Mouse (Mus musculus) brain, embryonic 14.5 days (tissue): ENCODE measurements around the gene Rab20.
A peak's percentile ranks its signal among the peaks of the same experiment; 100 is the strongest.

Source experiments
- CTCF ChIP-seq: fragments of 200-500 bp; IDR thresholded peaks from 2 replicates; pipeline ENCODE4 v1.5.1; 2012; ENCODE audit warnings: inconsistent platforms, mild to moderate bottlenecking, moderate library complexity, borderline replicate concordance; ENCODE audit not compliant: insufficient read depth, insufficient read length; ENCODE audit errors: extremely low read depth
- POLR2A ChIP-seq: fragments of 200-500 bp; IDR thresholded peaks from 2 replicates; pipeline ENCODE4 v1.6.1; 2012; ENCODE audit warnings: mild to moderate bottlenecking, inconsistent platforms, borderline replicate concordance; ENCODE audit not compliant: poor library complexity, insufficient read depth, insufficient read length, severe bottlenecking; ENCODE audit errors: extremely low read depth

DNA sequence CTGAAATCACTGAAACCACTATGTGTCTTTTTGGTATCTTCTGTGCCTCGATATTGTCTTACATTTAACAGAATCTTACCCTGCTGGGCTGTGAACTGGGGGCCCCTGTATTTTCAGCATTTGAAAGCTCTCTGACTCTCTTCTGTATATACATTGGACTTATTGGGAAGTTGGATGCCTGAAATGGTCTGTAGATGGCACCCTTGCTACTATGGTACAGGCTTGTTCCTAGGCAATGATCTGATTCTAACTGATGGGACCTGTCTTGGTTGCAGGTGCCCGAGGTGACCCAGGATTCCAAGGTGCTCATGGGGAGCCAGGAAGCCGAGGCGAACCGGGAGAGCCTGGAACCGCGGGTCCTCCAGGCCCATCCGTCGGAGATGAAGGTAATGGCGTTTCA, 63.4 kb downstream of the Rab20 start:
- TF ChIP-seq POLR2A (no peak), CTCF (peak; percentile 29; the same call in 1 of the 2 replicates)
